Mouse (Mus musculus) neural tube, embryonic 15.5 days (tissue): ENCODE measurements around the gene Il11ra1. TPM values are rescaled to one million over a fixed set of nuclear protein-coding genes. Genes with fewer than 3 reads are reported as not detected.
"Not testable (repeated sequence)": the region's sequence is repeated elsewhere in the genome, so short reads cannot be mapped to it uniquely, and the experiment has no call there.

Source experiments
- ATAC-seq: fragments of 200-750 bp; cut with Nextera tagmentation; 2 replicates; pipeline ENCODE4 v1.8.0; 2017; ENCODE audit warnings: mild to moderate bottlenecking, moderate TSS enrichment, moderate library complexity; ENCODE audit not compliant: low FRiP score
- H3K27ac ChIP-seq: fragments of 300-500 bp; sonication (generic); replicated peaks from 2 replicates; pipeline ENCODE4 v1.5.1; 2015; ENCODE audit warnings: mild to moderate bottlenecking, inconsistent platforms
- H3K27me3 ChIP-seq: fragments of 300-500 bp; sonication (generic); replicated peaks from 2 replicates; pipeline ENCODE4 v1.6.1; 2015; ENCODE audit warnings: inconsistent platforms
- H3K36me3 ChIP-seq: fragments of 300-500 bp; sonication (generic); 2 replicates; pipeline ENCODE4 v1.6.1; 2015; ENCODE audit warnings: inconsistent platforms
- H3K4me1 ChIP-seq: fragments of 300-500 bp; sonication (generic); 2 replicates; pipeline ENCODE4 v1.6.1; 2015; ENCODE audit warnings: inconsistent platforms
- H3K4me2 ChIP-seq: fragments of 300-500 bp; sonication (generic); 2 replicates; pipeline ENCODE4 v1.6.1; 2015; ENCODE audit warnings: inconsistent platforms, mild to moderate bottlenecking, moderate library complexity
- H3K4me3 ChIP-seq: fragments of 300-500 bp; sonication (generic); replicated peaks from 2 replicates; pipeline ENCODE4 v1.5.1; 2015; ENCODE audit warnings: mild to moderate bottlenecking, inconsistent platforms
- H3K9ac ChIP-seq: fragments of 300-500 bp; sonication (generic); replicated peaks from 2 replicates; pipeline ENCODE4 v1.6.1; 2015; ENCODE audit warnings: mild to moderate bottlenecking, inconsistent platforms
- H3K9me3 ChIP-seq: fragments of 300-500 bp; sonication (generic); replicated peaks from 2 replicates; pipeline ENCODE4 v1.6.1; 2016; ENCODE audit warnings: inconsistent platforms
- WGBS: fragments of 180-500 bp; shearing (Covaris S2); methylation state at CpG from one replicate; pipeline ENCODE4 v1.1.7; 2015; ENCODE audit warnings: mixed read lengths; 5-methylcytosine and 5-hydroxymethylcytosine counted together
- polyA plus RNA-seq: library from polyadenylated mRNA; unstranded; fragments of >200 nt; fragmentation: Nextera tagmentation; extraction: Ambion mirVana; gene quantifications from 2 replicates; pipeline ENCODE4 v1.2.1, GENCODE M21; 2015

Gene Il11ra1
- polyA plus RNA-seq, 1 experiment from 2014 or later = 52.6 TPM

DNA sequence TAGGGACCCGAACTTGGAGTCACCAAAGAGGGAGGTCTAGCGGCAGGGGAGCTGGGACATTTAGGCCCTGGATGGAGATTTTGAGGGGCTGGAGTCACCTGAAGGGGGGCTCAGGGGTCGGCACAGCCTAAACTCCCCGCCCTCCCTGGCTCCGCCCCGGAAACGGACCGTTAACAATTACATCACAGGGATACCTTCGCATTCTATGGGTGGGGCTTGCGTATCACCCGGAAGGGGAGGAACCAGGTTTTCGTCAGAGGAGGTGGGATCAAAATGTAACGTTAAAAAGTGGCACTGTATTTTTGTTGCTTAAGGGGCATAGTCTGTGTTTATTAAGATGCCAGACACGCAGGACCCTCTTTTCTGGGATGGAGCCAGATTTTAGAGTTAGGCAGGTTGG lies 74.2 kb downstream of the Il11ra1 start, which contains the start of gene Ccl27a:
Ccl27a (minus strand) TSS at position 246 of the 400 bp plus-strand sequence.
- H3K27me3 ChIP-seq, H3K36me3 ChIP-seq, H3K9me3 ChIP-seq, ATAC-seq, H3K4me1 ChIP-seq: not testable (repeated sequence)
- H3K4me3 ChIP-seq = peak within 1 kb of the TSS; percentile 48
- peak within 1 kb of the TSS; percentile 83 for H3K27ac ChIP-seq
- H3K4me2 ChIP-seq = peak within 1 kb of the TSS; percentile 63
- 1% methylated on average over 12 of the region's 14 CpGs for WGBS
- H3K9ac ChIP-seq = peak within 1 kb of the TSS; percentile 36; the same call in 1 of the 2 replicates

DNA sequence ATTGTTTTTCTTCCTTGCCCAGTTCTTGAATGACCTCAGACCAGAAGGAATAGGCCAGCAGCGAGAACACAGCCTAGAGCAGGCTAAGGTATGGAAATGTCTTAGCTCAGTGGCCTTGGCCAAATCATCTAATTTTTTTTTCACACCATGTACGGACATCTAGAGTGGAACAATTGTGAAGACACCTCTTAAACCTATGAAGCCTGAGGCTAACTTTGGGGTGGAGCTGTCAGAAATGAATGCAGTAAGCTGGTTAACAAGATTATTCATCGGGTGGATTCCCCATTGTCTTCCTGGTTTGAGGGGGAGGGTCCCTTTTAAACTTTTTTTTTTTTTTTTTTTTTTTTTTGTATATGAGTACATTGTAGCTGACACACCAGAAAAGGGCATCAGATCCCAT lies 74.7 kb downstream of the Il11ra1 start:
- not testable (repeated sequence) for H3K9me3 ChIP-seq, ATAC-seq, H3K4me1 ChIP-seq, H3K27me3 ChIP-seq, H3K36me3 ChIP-seq
- H3K4me3 ChIP-seq = peak overlapping the region; percentile 48
- H3K9ac ChIP-seq = peak overlapping the region; percentile 36; the same call in 1 of the 2 replicates
- 69% methylated on average over 3 of the region's 3 CpGs for WGBS
- H3K27ac ChIP-seq = peak overlapping the region; percentile 83
- peak overlapping the region; percentile 63 for H3K4me2 ChIP-seq

DNA sequence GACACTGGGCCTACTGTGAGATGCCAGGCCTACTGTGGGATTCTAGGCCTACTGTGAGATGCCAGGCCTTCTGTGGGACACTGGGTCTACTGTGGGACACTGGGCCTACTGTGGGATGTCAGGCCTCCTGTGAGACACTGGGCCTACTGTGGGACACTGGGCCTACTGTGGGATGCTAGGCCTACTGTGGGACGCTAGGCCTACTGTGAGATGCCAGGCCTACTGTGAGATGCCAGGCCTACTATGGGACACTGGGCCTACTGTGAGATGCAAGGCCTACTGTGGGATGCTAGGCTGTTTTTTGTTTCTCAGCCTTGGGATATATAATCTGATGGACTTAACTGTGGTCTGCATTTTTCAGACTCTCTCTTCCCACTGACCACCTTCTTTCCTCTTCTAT lies 76.1 kb downstream of the Il11ra1 start:
- H3K4me3 ChIP-seq, ATAC-seq, H3K4me2 ChIP-seq, H3K9ac ChIP-seq, H3K4me1 ChIP-seq, H3K27ac ChIP-seq, H3K27me3 ChIP-seq, H3K9me3 ChIP-seq, H3K36me3 ChIP-seq: not testable (repeated sequence)
- WGBS = 89% methylated on average over 1 of the region's 1 CpGs

DNA sequence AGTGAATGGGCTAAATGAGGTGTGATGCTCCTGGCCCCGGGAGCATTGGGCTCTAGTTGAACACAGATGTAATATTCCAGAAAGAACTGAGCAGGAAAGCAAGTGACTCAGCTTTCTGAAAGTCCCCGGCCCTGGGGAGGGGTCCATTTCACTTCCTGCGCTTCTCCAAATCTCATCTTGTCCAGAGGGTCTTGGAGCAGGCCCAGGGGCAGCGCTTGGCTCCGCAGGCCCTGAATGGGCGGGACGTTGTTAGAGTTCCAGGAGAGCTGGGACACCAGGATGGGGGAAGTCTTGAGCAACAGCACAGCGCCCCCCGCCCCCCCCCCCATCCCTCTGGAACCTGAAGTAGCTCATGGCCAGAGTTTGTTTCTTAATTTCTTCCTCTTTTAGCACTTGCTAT lies 81.5 kb downstream of the Il11ra1 start:
- H3K4me2 ChIP-seq, ATAC-seq, H3K4me3 ChIP-seq, H3K4me1 ChIP-seq, H3K9ac ChIP-seq, H3K27me3 ChIP-seq, H3K27ac ChIP-seq, H3K36me3 ChIP-seq, H3K9me3 ChIP-seq: not testable (repeated sequence)
- 29% methylated on average over 8 of the region's 9 CpGs for WGBS

DNA sequence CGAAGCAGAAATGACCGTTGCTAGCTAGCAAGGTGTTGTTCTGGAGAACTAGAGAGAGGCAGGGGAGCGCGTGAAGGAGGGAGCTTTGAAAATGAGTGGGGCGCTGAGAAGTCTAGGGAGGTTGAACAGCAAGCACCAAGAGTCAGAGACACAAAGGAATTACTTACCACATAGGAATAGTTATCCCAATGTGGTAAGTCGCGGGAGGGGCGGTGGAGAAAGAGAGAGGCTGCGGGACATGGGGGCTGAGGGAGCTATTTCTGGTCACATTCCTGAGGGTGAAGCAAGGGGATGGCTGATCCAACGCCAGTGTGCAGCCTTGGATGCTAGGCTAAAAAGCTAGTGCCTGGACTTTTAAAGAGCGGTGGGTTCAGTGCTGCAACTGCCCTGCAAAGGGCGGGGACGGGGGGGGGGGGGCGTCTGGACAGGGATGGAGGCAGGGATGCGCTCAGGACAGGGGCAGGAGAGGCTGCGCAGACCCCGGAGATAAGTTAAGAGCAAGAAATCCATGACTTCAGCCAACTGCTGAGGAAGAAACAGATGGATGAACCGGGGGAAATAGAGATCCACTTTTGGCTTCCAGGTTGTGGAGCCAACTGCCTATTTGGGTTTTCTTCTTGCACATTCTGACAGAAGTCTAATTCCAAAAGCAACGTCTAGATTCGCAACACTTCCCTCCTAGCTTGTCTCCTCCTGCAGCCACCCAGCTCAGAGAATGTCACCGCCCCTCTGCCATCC lies 82.1 kb downstream of the Il11ra1 start:
- not testable (repeated sequence) for H3K36me3 ChIP-seq, H3K27me3 ChIP-seq, H3K27ac ChIP-seq, ATAC-seq, H3K9me3 ChIP-seq, H3K4me1 ChIP-seq, H3K9ac ChIP-seq, H3K4me3 ChIP-seq, H3K4me2 ChIP-seq
- 24% methylated on average over 13 of the region's 21 CpGs for WGBS

DNA sequence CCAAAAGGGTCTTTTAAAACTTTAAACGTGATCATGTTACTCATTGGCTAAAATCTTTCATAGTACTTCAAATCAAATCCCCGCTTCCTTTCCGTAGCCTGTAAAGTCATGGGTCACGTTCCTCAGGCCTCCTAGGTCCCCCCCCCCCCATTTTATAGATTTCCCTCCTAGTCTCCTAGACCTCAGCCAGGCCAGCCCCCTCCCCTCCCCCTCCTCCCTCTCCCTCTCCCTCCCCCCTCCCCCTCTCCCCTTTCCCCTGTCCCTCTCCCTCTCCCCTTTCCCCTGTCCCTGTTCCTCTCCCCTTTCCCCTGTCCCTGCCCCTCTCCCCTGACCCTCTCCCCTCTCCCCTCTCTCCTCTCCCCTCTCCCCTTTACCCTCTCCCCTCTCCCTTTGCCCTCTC lies 82.9 kb downstream of the Il11ra1 start:
- 27% methylated on average over 4 of the region's 4 CpGs for WGBS
- not testable (repeated sequence) for H3K27me3 ChIP-seq, ATAC-seq, H3K36me3 ChIP-seq, H3K4me1 ChIP-seq, H3K27ac ChIP-seq, H3K4me2 ChIP-seq, H3K9ac ChIP-seq, H3K9me3 ChIP-seq, H3K4me3 ChIP-seq

DNA sequence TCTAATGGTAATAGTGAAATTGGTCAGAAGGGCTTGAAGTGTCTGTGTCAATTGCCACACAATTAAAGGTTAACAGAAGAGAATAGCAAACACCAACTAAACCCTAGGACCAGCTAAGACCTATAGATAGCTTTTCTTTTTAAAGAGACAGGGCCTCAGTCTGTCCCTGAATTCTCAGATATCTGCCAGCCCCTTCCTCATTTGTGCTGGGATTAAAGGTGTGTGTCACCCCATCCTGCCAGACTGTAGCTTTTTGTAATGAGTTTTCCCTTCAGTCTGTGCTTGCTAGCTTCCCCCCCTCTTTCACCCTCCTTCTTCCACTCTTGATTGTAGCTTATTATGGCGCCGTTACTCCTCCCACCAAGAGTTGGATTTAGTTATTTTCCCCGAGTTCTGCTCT lies 83.4 kb downstream of the Il11ra1 start:
- not testable (repeated sequence) for H3K4me1 ChIP-seq, H3K27me3 ChIP-seq, ATAC-seq, H3K27ac ChIP-seq, H3K9ac ChIP-seq, H3K9me3 ChIP-seq, H3K4me2 ChIP-seq, H3K4me3 ChIP-seq, H3K36me3 ChIP-seq
- WGBS = 25% methylated on average over 3 of the region's 3 CpGs

Other genes starting within 250 kb of the Il11ra1 start
- 2.4 and 3.0 TPM in 2 replicates for gene Kif24, start 235.1 kb upstream of the Il11ra1 start, polyA plus RNA-seq
- gene Nudt2, start 234.8 kb upstream of the Il11ra1 start, polyA plus RNA-seq = 62.8 and 71.6 TPM in 2 replicates
- gene AI464131, start 196.9 kb upstream of the Il11ra1 start, polyA plus RNA-seq = 7.8 and 8.3 TPM in 2 replicates
- 8.6 and 10.1 TPM in 2 replicates for gene 1110017D15Rik, start 182.7 kb upstream of the Il11ra1 start, polyA plus RNA-seq
- gene Fam219a, start 130.5 kb upstream of the Il11ra1 start, polyA plus RNA-seq = 15.2 and 17.9 TPM in 2 replicates
- gene Dnaic1, start 130.2 kb upstream of the Il11ra1 start, polyA plus RNA-seq = 2.1 and 2.5 TPM in 2 replicates
- gene Enho, start 59.7 kb upstream of the Il11ra1 start, polyA plus RNA-seq = 89.8 and 111 TPM in 2 replicates
- gene Cntfr, start 2.9 kb upstream of the Il11ra1 start, polyA plus RNA-seq = 23.1 and 27.2 TPM in 2 replicates
- 59.3 and 61.1 TPM in 2 replicates for gene Rpp25l, start 13.5 kb downstream of the Il11ra1 start, polyA plus RNA-seq
- gene Dctn3, start 23.2 kb downstream of the Il11ra1 start, polyA plus RNA-seq = 271 and 320 TPM in 2 replicates
- gene Arid3c, start 31.2 kb downstream of the Il11ra1 start, polyA plus RNA-seq = 1.1 and 1.6 TPM in 2 replicates
- gene Galt, start 55.2 kb downstream of the Il11ra1 start, polyA plus RNA-seq = 48.4 and 54.8 TPM in 2 replicates
- gene Sigmar1, start 56.2 kb downstream of the Il11ra1 start, polyA plus RNA-seq = 92.1 and 97.3 TPM in 2 replicates
- 213 and 281 TPM in 2 replicates for gene Ccl27a, start 74.3 kb downstream of the Il11ra1 start, polyA plus RNA-seq
- 4.0 TPM in 1 of 2 replicates, not detected in the other for gene Gm21541, start 203.6 kb downstream of the Il11ra1 start, polyA plus RNA-seq
- 10.5 and 11.7 TPM in 2 replicates for gene Gm20878, start 241.6 kb downstream of the Il11ra1 start, polyA plus RNA-seq